Mouse (Mus musculus): ENCODE data around the gene Acot8. TPM values are rescaled to one million over a fixed set of nuclear protein-coding genes. Genes with fewer than 3 reads are reported as not detected.

Acot8 gene
- polyA plus RNA-seq (2015; fragmentation: Nextera tagmentation; extraction: Ambion mirVana): 52.5 and 54.4 TPM in 2 replicates

GRCm38 (mm10) chr2:164804533-164805331 is at the start of gene Acot8, which contains the start of gene Zswim3:
TSS of gene Acot8 (minus strand) at chr2:164804882.
TSS of gene Zswim3 (plus strand) at chr2:164805098.
- peak within 1 kb of the TSS; percentile 85 for H3K27ac ChIP-seq (ENCODE audit: low read depth, low read length)
- peak within 1 kb of the TSS; percentile 74 for H3K9ac ChIP-seq (ENCODE audit: low read depth, low read length)
- peaks cover 32% of the 10 kb centered on the region for H3K36me3 ChIP-seq (ENCODE audit: control insufficient read depth, insufficient read depth)
- H3K4me2 ChIP-seq (replicated peaks; ENCODE audit: low read depth): peak within 1 kb of the TSS; percentile 87
- peak within 1 kb of the TSS; percentile 80 for H3K4me3 ChIP-seq (ENCODE audit: low read depth, low read length)
- TF ChIP-seq CTCF (IDR thresholded peaks at IDR 0.05; ENCODE audit: low read depth): peak; percentile 17; the same call in 1 of the 2 replicates
- H3K27me3 ChIP-seq (replicated peaks; ENCODE audit: control insufficient read depth, insufficient read depth, low read length): no peaks in the 10 kb centered on the region
- no peaks in the 10 kb centered on the region for H3K9me3 ChIP-seq (ENCODE audit: control insufficient read depth)
- H3K4me1 ChIP-seq (replicated peaks; ENCODE audit: control insufficient read depth, insufficient read depth, low read length): no peaks in the 10 kb centered on the region
- WGBS: under 1% methylated on average over 47 of the region's 47 CpGs
- ATAC-seq: peak; percentile 95

- Histone ChIP-seq H3K4me1 (replicated peaks; ENCODE audit: control insufficient read depth, insufficient read depth, low read length) (no peaks in the 10 kb centered on the region), H3K9ac (ENCODE audit: low read depth, low read length) (no peak overlapping the region), H3K9me3 (ENCODE audit: control insufficient read depth) (no peaks in the 10 kb centered on the region), H3K27me3 (replicated peaks; ENCODE audit: control insufficient read depth, insufficient read depth, low read length) (0 out of 2 replicates have a peak, but pooled peaks cover 8% of the 10 kb centered on the region), H3K4me2 (replicated peaks; ENCODE audit: low read depth) (no peak overlapping the region), H3K4me3 (ENCODE audit: low read depth, low read length) (no peak overlapping the region), H3K36me3 (ENCODE audit: control insufficient read depth, insufficient read depth) (no peaks in the 10 kb centered on the region; the same call in 1 of the 2 replicates), H3K27ac (ENCODE audit: low read depth, low read length) (no peak overlapping the region)
- TF ChIP-seq CTCF (IDR thresholded peaks at IDR 0.05; ENCODE audit: low read depth): no peak
- 84% methylated on average over 8 of the region's 8 CpGs for WGBS
- ATAC-seq: no peak
Observed at GRCm38 (mm10) chr2:164850061-164850460, 45.4 kb upstream of the Acot8 start.

GRCm38 (mm10) chr2:164845782-164846181 is 41.1 kb upstream of the Acot8 start:
- ATAC-seq: no peak
- H3K4me1 ChIP-seq (replicated peaks; ENCODE audit: control insufficient read depth, insufficient read depth, low read length): no peaks in the 10 kb centered on the region
- H3K4me3 ChIP-seq (ENCODE audit: low read depth, low read length): no peak overlapping the region
- no peaks in the 10 kb centered on the region for H3K9me3 ChIP-seq (ENCODE audit: control insufficient read depth)
- TF ChIP-seq CTCF (IDR thresholded peaks at IDR 0.05; ENCODE audit: low read depth): peak; percentile 61
- WGBS: 53% methylated on average over 3 of the region's 3 CpGs
- no peak overlapping the region for H3K4me2 ChIP-seq (replicated peaks; ENCODE audit: low read depth)
- H3K27ac ChIP-seq (ENCODE audit: low read depth, low read length): no peak overlapping the region
- no peak overlapping the region for H3K9ac ChIP-seq (ENCODE audit: low read depth, low read length)
- no peaks in the 10 kb centered on the region for H3K27me3 ChIP-seq (replicated peaks; ENCODE audit: control insufficient read depth, insufficient read depth, low read length)
- H3K36me3 ChIP-seq (ENCODE audit: control insufficient read depth, insufficient read depth): no peaks in the 10 kb centered on the region; the same call in 1 of the 2 replicates

- Histone ChIP-seq H3K9me3 (ENCODE audit: control insufficient read depth) (no peaks in the 10 kb centered on the region), H3K27me3 (replicated peaks; ENCODE audit: control insufficient read depth, insufficient read depth, low read length) (no peaks in the 10 kb centered on the region), H3K4me2 (replicated peaks; ENCODE audit: low read depth) (peak overlapping the region; percentile 92), H3K9ac (ENCODE audit: low read depth, low read length) (peak overlapping the region; percentile 61; the same call in 1 of the 2 replicates), H3K4me1 (replicated peaks; ENCODE audit: control insufficient read depth, insufficient read depth, low read length) (0 out of 2 replicates have a peak, but pooled peaks cover 3% of the 10 kb centered on the region), H3K4me3 (ENCODE audit: low read depth, low read length) (peak overlapping the region; percentile 57), H3K36me3 (ENCODE audit: control insufficient read depth, insufficient read depth) (peaks cover 40% of the 10 kb centered on the region), H3K27ac (ENCODE audit: low read depth, low read length) (no peak overlapping the region)
- WGBS: 78% methylated on average over 4 of the region's 4 CpGs
- ATAC-seq: no peak
- no peak for TF ChIP-seq CTCF (IDR thresholded peaks at IDR 0.05; ENCODE audit: low read depth)
Observed at GRCm38 (mm10) chr2:164835164-164835563, 30.5 kb upstream of the Acot8 start.

GRCm38 (mm10) chr2:164834531-164834930 is 29.8 kb upstream of the Acot8 start:
- Histone ChIP-seq H3K4me2 (replicated peaks; ENCODE audit: low read depth) (peak overlapping the region; percentile 92), H3K9ac (ENCODE audit: low read depth, low read length) (peak overlapping the region; percentile 61), H3K9me3 (ENCODE audit: control insufficient read depth) (no peaks in the 10 kb centered on the region), H3K36me3 (ENCODE audit: control insufficient read depth, insufficient read depth) (peaks cover 34% of the 10 kb centered on the region), H3K27ac (ENCODE audit: low read depth, low read length) (peak overlapping the region; percentile 83), H3K27me3 (replicated peaks; ENCODE audit: control insufficient read depth, insufficient read depth, low read length) (no peaks in the 10 kb centered on the region), H3K4me1 (replicated peaks; ENCODE audit: control insufficient read depth, insufficient read depth, low read length) (0 out of 2 replicates have a peak, but pooled peaks cover 3% of the 10 kb centered on the region), H3K4me3 (ENCODE audit: low read depth, low read length) (peak overlapping the region; percentile 57)
- TF ChIP-seq CTCF (IDR thresholded peaks at IDR 0.05; ENCODE audit: low read depth): peak; percentile 49
- no peak for ATAC-seq
- 39% methylated on average over 8 of the region's 8 CpGs for WGBS

- peaks cover 23% of the 10 kb centered on the region for H3K36me3 ChIP-seq (ENCODE audit: control insufficient read depth, insufficient read depth)
- under 1% methylated on average over 30 of the region's 31 CpGs for WGBS
- H3K9me3 ChIP-seq (ENCODE audit: control insufficient read depth): no peaks in the 10 kb centered on the region
- H3K27ac ChIP-seq (ENCODE audit: low read depth, low read length): peak within 1 kb of the TSS; percentile 83
- ATAC-seq: peak; percentile 52
- H3K4me1 ChIP-seq (replicated peaks; ENCODE audit: control insufficient read depth, insufficient read depth, low read length): 0 out of 2 replicates have a peak, but pooled peaks cover 3% of the 10 kb centered on the region
- H3K4me2 ChIP-seq (replicated peaks; ENCODE audit: low read depth): peak within 1 kb of the TSS; percentile 92
- peak; percentile 48 for TF ChIP-seq CTCF (IDR thresholded peaks at IDR 0.05; ENCODE audit: low read depth)
- H3K4me3 ChIP-seq (ENCODE audit: low read depth, low read length): peak within 1 kb of the TSS; percentile 57
- H3K9ac ChIP-seq (ENCODE audit: low read depth, low read length): peak within 1 kb of the TSS; percentile 61
- H3K27me3 ChIP-seq (replicated peaks; ENCODE audit: control insufficient read depth, insufficient read depth, low read length): no peaks in the 10 kb centered on the region
Observed at GRCm38 (mm10) chr2:164833314-164833959, 28.8 kb upstream of the Acot8 start, which contains the start of gene Neurl2. TSS of gene Neurl2 (minus strand) at chr2:164833456.
